Mouse (Mus musculus) left cerebral cortex, postnatal 10 days (tissue): ENCODE measurements at regions not wholly inside any gene's neighbourhood (a gene's known extent, or its start where the extent isn't known, plus 50 kb on each side); places are given as distances from the start of the nearest gene placed in this dataset.

Experiments
- DNase-seq, 2 experiments: peaks; one replicate each; pipeline ENCODE4 v3.0.0; 2021 to 2022; ENCODE audit warnings: low spot score in 2 of 2, mixed read lengths in 1 of 2; ENCODE audit errors: extremely low spot score in 1 of 2
- intact Hi-C: fragments of 180-260 bp; cut with DNase I; formaldehyde crosslinking; loops from one replicate; pipeline ENCODE4 v1.15.1; 2025

DNA sequence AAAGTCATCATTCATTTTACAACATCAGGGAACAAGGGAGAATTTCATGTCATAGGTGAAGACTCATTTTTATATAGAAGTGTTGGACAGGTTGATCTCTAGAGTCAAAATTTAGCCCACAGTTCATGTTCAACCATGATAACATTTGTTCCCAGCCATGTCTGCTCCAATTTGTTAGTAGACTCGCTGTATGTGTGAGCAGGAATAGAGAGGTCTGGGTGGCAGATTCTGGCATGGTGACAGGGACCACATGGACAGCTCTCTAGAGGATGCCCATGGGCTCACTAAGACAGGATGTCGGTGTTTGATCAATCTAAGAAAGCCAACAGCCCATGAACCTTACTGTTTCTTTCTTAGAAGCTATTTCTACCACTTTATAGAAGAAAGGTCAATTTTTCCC, 159.7 kb upstream of the Tmtc1 start:
- intact Hi-C loops: no loop called here

DNA sequence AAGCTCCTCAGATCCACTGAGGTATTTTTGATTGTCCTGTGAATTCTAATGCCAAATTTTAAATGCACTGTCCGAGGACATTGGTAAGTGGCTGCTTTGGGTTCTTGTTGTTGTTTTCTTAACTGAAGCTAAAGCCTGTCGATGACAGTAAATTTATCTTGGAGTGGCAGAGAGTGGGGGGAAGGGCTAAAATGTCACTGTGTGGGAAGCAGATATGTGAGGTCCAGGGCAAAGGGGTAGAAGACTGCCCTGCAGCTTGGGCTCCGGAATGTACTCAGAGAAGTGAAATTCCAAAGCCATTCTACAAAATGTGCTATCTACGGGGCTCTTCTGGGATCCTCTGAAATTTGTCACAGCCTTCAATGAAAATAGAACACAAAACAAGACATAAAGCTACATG, 159.3 kb upstream of the Tmtc1 start:
- intact Hi-C loops: no loop called here
- DNase-seq: no peak

More for the DNA sequence above, 159.7 kb upstream of the Tmtc1 start:
- DNase-seq: no peak

- DNase-seq: no peak
- intact Hi-C loops: no loop called here
These were observed 158.7 kb upstream of the Tmtc1 start for GRCm38 (mm10) chr6:148602894-148603293.

DNA sequence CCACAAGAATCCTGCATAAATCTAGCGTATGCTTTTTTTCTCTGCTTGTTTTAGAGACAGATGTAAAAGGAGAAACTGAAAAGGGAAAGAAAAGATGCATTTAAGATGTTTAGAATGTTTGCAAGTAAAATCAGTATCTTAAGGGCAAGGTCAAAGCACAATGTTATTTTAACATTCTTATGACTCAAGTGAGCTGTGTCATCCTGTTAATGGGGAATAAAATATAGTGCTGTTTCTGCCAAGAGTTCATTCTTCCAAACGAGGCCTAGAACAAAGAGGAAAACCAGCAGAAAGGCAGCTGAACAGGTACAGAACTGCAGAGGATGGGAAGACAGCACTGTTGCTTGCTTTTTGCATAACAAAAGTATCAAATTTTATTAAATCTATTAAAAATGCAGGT, 156.7 kb upstream of the Tmtc1 start:
- DNase-seq: no peak
- intact Hi-C loops: no loop called here

GRCm38 (mm10) chr6:148599473-148599872, 155.3 kb upstream of the Tmtc1 start:
- intact Hi-C loops: no loop called here
- DNase-seq: no peak

- intact Hi-C loops: no loop called here
- DNase-seq: no peak
These were observed 154.7 kb upstream of the Tmtc1 start for GRCm38 (mm10) chr6:148598746-148599337.

DNA sequence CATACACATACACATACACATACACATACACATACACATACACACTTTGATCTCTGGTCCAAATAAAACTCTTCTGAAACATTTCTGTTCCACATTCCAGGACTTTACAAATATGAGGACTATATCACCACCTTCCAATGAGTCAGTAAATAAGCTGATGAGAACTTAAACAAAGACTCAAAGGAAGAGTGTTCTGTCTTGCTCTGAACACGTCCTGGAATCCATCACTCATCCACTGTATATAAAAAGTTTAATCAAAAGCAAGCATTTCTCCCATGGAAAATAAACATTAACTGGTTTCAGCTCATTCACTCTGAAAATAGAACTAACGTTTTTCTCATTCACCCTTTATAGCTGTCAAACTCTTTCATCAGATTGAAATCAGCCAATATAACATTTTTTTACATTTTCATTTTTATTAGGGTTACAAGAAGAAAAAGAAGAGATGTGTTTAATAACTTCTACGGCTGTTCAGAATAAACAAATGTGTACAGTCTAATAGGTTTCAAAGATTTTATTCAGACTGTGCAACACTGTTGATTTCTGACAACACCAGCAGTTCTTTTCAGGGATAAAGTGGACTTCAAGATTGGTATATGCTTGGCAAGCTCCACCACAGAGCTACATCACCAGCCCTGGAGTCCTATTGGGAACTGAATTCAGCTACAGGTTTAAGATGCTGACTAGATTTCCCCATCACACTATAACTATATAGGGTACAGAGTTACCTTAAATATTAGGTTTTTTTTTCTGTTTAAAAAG, 151.0 kb upstream of the Tmtc1 start:
- intact Hi-C loops: no loop called here
- no peak for DNase-seq

GRCm38 (mm10) chr6:148588971-148589370, 144.8 kb upstream of the Tmtc1 start:
- no peak for DNase-seq
- intact Hi-C loops: no loop called here

DNA sequence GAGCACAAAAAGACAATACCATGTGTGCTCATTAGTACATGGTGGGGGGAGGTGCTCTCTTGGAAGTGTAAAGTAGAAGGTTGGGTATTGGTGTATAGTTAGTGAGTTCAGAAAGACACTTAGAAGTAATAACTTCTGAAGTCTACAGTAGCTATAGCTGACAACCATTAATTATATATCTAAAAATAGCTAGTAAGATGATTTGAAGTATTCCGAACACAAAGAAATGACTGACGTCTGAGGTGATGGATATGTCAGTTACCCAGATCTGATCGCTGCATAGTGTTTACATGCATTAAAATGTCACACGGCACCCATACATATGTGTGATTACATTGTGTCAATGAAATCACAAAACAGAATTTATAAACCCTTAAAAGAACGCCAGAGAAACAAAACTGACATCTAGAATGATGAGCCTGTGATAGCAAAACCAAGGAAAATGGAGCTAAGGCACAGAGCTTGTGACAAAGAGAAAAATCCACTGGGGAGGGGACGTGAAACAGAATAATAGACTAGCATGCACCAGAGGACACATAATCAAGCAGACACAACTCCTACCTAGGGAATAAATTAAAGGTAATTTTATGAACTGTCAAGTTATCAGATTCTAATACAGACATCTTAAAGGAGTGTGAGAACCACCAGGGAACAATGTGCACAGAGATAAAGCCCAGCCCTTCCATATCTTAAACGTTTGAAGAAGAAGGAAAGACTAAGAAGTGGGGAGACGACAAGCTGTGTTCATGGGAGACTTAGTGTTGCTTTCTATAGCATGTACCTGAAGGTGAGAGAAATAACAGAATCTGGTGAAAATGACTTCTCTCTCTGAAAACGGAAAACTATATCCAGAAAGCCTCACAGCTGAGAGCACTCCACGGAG, 142.5 kb upstream of the Tmtc1 start:
- intact Hi-C loops: no loop called here
- no peak for DNase-seq

- intact Hi-C loops: no loop called here
- DNase-seq: no peak
These were observed 139.9 kb upstream of the Tmtc1 start for GRCm38 (mm10) chr6:148584126-148584525.

GRCm38 (mm10) chr6:148578281-148578680, 134.1 kb upstream of the Tmtc1 start:
- DNase-seq: no peak

GRCm38 (mm10) chr6:148577663-148578062, 133.5 kb upstream of the Tmtc1 start:
- intact Hi-C loops: no loop called here
- DNase-seq: no peak

More at GRCm38 (mm10) chr6:148578281-148578680, 134.1 kb upstream of the Tmtc1 start:
- intact Hi-C loops: no loop called here

DNA sequence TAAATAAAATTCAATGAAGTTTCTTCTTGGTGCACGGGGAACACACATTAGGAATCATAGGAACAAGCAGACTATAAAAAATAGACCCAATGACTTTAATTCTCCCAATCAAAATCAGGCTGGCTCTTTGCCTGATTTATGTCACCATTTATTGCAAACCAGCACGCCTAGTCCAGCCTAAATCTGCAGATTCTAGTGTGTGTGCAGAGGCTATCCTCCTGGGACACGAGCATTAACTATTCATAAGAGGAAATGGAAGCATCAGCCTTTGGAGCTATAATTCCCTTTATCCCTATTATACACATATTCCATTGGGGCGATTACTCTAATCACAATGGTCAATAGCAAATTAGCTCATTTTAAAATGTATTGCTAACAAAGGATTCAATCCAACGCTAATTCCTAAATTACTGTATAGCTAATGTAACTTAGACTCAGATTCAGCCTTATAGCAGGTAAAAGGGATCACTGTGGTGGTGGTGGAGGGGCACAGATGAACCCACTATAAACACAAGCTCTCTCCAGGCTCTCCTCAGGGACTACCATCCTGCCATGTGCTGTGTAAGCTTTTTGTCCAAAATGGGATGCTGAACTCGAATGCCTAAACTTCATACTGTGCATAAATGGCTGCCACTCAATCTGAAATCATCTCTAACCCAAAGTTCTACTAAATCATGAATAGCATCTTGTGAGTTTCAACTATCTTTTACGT, 130.7 kb upstream of the Tmtc1 start:
- intact Hi-C loops: no loop called here

DNA sequence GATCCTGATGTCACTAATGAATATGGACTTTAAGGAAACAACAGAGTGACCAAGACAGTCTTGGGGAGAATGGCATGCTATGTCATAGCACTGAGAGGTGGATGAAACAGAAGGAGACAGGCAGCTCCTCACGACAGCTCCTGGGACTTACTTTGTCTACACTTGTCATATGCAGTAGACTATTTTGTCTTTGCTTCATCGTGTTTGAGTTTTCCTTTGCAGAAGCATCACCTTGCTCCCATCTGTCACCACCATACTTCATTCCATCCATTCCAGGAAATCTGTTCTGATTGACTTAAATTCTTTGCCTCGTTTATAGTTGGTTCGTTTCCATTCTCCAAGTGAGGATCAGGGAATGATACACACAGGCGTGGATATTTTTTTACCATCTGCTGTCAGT, 128.0 kb upstream of the Tmtc1 start:
- intact Hi-C loops: no loop called here
- DNase-seq: no peak

More for the DNA sequence above, 130.7 kb upstream of the Tmtc1 start:
- DNase-seq: no peak

DNA sequence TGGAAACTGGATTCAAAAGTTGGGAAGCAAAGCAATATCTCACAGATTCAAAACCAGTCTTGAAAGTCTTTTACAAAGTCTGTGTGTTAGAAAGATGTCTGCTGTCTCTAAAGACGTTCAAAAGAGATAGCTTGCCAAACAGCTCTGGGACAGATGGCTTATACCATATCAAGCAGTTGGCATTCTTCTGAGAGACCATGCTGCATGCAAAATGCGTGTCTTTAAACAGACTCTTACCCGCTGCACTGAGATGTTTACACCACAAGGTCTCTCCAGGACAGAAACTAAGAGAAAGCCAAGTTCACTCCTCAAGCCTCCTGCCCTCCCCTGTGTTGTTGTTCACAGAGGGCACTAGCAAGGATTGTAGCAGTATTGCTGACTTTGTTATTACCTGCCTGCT, 127.5 kb upstream of the Tmtc1 start:
- intact Hi-C loops: no loop called here

GRCm38 (mm10) chr6:148564146-148564545, 120.0 kb upstream of the Tmtc1 start:
- intact Hi-C loops: no loop called here
- no peak for DNase-seq

More for the DNA sequence above, 127.5 kb upstream of the Tmtc1 start:
- peak in 1 of 2 experiments; percentile 76 for DNase-seq

- DNase-seq: no peak
- intact Hi-C loops: no loop called here
These were observed 118.1 kb upstream of the Tmtc1 start for GRCm38 (mm10) chr6:148562206-148562708.

DNA sequence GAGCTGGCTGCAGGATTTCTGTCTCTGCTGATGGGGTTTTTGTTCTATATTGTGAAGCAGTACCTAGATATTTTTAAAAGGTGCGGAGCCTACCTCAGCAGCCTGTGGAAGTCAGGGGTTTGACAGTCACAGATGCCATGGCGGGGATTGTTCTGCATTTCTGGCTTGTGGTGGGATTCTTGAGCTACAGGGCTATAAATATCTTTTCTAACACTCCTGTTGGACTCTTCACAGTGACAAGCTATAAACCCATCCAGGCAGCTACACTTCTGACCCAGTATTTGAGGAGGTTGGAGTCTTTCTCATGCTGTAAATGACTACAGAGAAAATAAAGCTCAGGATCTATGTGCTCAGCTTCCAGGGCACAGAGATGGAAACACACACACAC, 112.3 kb upstream of the Tmtc1 start:
- intact Hi-C loops: loop anchor here (5.0 kb wide), 1 partner anchor 114 kb away; the partner anchor contains the start of gene Tmtc1
- DNase-seq: peak in 1 of 2 experiments; percentile 13
